In genomic region chr4:149855892-149856807, GRCm38 (mm10) we compare ENCODE assay signal across 8 mouse cellular contexts.
A peak's percentile ranks its signal among the peaks of the same experiment; 100 is the strongest.
DNase-seq lines count a peak whose midpoint lies in the region; ATAC-seq lines count a peak whose summit lies in the region.

No protein-coding gene starts in this region.

- WGBS in midbrain, embryonic 16.5 days: 77% methylated on average over 19 of the region's 19 CpGs

- peak; percentile 51 for DNase-seq in left cerebral cortex, adult 11 months (ENCODE audit: low spot score)
- DNase-seq in left cerebral cortex, adult 8-10 months (ENCODE audit: low spot score in 2 of 2): no peak
- DNase-seq in T-cell, adult 2 months (ENCODE audit: low spot score): peak; percentile 97
- peak; percentile 42 to 50 for DNase-seq in heart, postnatal 14 days
- no peak for DNase-seq in urinary bladder, postnatal 10 days (ENCODE audit: low spot score)
- DNase-seq in cerebellum, adult 18-20 months: no peak

- H3K27ac ChIP-seq in midbrain, embryonic 16.5 days (ENCODE audit: low read length): no peak overlapping the region

- intact Hi-C loops in heart, postnatal 14 days (cut with DNase I): no loop called here

- no peaks in the 10 kb centered on the region for H3K36me3 ChIP-seq in midbrain, embryonic 16.5 days (ENCODE audit: control insufficient read depth, insufficient read depth, low read length)

- H3K4me1 ChIP-seq in midbrain, embryonic 16.5 days (ENCODE audit: control insufficient read depth, insufficient read depth, low read length): peaks cover 20% of the 10 kb centered on the region; the same call in 1 of the 2 replicates

- no peak overlapping the region for H3K4me3 ChIP-seq in midbrain, embryonic 16.5 days (ENCODE audit: low read depth, low read length)

- no peak overlapping the region for H3K4me2 ChIP-seq in midbrain, embryonic 16.5 days (ENCODE audit: low read length)

- peak; percentile 54 for ATAC-seq in monocyte, adult 5-6 weeks (replicated peaks; ENCODE audit: insufficient number of reproducible peaks, low FRiP score, low TSS enrichment, poor library complexity, severe bottlenecking)
- ATAC-seq in midbrain, embryonic 16.5 days: no peak

- H3K27me3 ChIP-seq in midbrain, embryonic 16.5 days (ENCODE audit: control insufficient read depth, insufficient read depth, low read depth, low read length): no peaks in the 10 kb centered on the region

- no peak overlapping the region for H3K9ac ChIP-seq in midbrain, embryonic 16.5 days (ENCODE audit: low read depth, low read length)

- H3K9me3 ChIP-seq in midbrain, embryonic 16.5 days (replicated peaks; ENCODE audit: control insufficient read depth, low read length, poor library complexity, severe bottlenecking): no peaks in the 10 kb centered on the region

Comparison
In these comparisons a context has a peak if more than half of its experiments do, and no peak if none do; other contexts are left out.
1. DNase-seq: peak in left cerebral cortex, adult 11 months (single experiment), T-cell, adult 2 months (single experiment) and heart, postnatal 14 days (2 of 2); none in left cerebral cortex, adult 8-10 months (0 of 2), urinary bladder, postnatal 10 days (single experiment) and cerebellum, adult 18-20 months (0 of 2).